Mouse (Mus musculus): Measurements from ENCODE around the gene Cp.
A peak's percentile ranks its signal among the peaks of the same experiment; 100 is the strongest.
"Not testable (repeated sequence)": the region's sequence is repeated elsewhere in the genome, so short reads cannot be mapped to it uniquely, and the experiment has no call there.

The Cp gene

DNA sequence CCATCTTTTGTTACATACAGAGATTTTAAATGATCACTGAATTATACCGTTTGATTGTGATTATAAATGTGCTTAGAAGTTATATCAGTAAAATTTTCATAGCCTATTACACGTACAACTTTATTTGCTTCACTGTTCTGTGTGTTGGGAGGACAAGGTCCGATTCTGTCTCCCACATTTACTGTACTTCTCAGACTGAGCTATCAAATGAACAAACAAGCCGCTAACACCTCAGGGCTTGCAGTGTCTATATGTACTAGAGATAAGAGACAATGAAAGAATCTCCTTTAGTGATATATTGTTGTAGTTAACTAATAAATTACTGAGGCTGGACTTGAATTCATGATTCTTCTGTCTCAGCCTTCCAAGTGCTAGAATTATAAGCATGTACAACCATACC, 50.4 kb downstream of the Cp start:
- DNase-seq (ENCODE audit: low spot score in 2 of 2), result no peak

DNA sequence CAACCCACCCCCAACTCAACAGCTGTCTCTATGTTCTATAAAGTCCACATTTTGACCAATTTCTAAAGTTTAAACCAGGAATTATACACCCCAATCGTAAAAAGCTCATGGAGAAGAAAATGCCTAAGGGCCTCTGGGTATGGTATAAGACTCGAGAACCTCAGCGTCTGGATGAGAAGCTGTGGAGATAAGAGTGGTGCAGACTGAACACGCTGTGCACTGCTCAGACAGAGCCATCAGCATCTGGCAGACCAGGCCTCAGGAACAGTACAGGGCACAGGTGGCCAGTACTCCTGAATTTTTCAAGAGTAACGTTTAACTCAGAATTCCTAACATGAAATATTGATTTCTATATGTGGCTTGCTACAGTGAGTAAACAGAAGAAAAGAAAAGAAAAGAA, 50.9 kb downstream of the Cp start:
- DNase-seq (ENCODE audit: low spot score in 2 of 2), result no peak

DNA sequence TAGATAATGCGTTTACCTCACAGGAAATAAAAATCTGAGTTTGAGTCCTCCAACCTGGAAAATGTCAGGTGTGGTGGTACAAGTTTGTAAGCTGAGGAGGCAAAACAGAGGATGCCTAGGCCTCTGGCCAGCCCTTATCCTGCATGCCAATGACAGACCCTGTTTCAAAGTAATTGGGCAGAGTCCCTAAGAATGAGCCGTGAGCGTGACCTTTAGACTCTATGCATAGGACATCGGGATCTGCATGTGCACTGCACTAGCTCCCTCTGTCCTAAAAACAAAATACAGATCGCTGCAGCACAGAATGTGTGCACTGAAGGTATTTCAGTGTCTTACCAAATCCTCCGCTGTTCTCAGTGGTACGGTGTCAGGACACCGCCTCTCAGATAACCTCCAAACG, 53.6 kb downstream of the Cp start:
- no peak for DNase-seq (ENCODE audit: low spot score in 2 of 2)

DNA sequence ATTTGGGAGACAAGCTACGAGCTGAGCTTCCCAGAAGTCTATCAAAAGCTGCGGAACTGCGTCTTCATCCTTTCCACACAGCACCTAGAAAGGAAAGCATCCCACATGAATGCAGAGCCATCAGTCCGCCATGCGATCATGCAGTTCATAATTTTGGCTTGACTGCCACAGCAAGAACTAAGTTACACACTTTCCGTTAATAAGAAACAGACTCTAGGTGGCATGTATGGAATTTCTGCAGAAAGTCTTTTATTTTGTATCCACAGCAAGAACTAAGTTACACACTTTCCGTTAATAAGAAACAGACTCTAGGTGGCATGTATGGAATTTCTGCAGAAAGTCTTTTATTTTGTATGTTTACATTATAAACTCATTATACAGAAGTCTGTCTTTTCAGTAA, 54.1 kb downstream of the Cp start:
- not testable (repeated sequence) for DNase-seq (ENCODE audit: low spot score in 2 of 2)

DNA sequence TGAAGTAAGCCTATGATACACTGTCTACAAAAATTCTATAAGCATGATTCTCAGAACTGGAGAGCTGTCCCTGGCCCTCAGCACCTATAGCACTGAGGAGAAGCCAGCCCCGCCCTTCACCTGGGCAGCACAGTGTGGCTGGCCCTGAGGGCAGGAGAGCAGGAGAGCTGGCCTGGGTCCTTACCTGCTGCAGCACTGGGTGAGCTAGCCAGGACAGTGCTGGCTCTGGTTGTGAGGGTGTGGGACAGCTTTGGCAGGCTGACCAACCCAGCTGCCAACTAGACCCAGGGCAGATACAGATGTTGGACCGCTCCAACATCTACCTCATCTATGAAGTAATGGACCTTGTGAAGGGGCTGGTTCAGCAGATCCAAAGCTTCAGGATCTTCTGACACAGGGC, 57.6 kb downstream of the Cp start:
- DNase-seq (ENCODE audit: low spot score in 2 of 2), result no peak

DNA sequence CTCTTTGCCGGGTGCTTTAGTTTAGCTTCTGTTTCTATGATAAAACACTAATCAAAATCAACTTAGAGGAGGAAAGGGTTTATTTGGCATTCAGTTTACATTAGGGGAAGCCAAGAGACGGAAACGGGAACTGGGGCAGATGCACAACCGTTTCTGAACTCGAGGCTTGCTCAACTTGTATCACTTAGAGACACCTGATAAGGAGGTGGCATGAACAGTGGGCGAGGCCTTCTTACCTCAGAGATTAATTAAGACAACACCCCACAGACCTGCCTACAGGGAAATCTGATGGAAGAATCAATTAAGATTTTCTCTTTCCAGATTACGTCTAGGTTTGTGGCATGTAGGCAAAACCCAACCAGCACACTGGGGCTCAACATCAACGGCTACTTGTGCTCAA, 61.2 kb downstream of the Cp start:
- DNase-seq (ENCODE audit: low spot score in 2 of 2), result no peak

DNA sequence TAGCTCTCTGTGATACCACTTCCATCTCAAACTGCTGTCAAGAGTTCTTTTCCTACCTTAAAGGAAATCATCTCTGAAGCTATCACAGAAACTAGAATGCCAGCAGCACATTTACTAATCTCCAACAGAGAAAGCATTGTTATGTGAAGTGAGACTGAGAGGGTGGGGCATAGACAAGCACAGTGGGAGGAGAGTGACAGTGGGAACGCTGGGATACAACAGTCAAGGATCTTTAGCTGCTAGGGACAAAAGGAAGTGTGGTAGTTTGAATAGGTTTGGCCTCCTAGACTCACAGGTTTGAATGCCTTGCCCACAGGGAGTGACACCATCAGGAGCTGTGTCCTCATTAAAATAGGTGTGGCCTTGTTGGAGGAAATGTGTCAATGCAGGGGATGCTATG, 67.0 kb downstream of the Cp start:
- no peak for DNase-seq (ENCODE audit: low spot score in 2 of 2)

DNA sequence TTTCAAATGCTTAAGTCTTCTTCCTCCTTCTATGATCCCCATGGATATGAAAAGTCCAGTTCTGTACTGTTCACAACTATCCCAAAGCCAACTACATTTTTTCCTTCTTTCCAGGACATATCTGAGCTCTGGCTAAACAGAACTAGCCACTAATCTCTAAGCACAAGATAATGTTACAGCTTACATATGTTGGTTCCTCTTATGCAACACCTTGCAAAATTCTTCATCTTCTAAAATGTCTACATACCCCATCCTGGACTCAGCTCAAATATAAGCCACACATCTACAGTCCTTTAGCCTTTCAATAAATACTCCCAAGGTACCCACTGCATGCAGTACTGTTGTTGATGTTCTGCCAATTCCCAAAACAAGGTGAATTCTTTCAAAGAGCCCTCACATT, 69.6 kb downstream of the Cp start:
- no peak for DNase-seq (ENCODE audit: low spot score in 2 of 2)

DNA sequence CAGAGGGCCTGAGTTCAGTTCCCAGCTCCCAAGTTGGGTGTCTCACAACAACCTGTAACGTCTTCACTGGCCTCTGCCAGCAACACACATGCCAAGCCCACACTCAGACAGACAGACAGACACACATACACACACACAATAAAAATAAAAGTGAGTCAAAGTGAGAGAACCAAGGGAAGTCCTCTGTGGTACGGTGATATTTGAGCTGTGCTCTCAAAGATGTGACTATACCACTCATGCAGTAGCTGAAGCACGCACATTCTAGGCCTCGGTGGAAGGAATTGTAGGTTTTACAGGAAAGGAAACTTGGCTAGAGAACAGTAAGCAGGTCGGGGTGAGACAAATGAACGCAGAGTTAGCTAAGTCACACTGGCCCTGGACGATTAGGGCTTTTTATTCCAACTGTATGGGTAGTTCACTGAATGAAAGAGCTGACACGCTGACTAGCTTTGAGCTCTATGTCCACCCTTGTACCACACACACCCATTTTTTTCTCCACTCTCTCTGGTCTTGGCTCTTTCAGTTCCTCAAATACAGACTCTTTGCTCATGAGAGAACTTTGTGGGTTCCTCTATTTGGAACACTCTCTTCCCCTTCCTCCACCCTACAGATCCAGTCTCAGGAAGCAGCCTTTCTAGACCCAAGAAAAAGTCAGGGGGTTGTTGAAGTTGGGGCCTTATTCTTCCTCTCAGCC, 70.3 kb downstream of the Cp start:
- no peak for DNase-seq (ENCODE audit: low spot score in 2 of 2)

DNA sequence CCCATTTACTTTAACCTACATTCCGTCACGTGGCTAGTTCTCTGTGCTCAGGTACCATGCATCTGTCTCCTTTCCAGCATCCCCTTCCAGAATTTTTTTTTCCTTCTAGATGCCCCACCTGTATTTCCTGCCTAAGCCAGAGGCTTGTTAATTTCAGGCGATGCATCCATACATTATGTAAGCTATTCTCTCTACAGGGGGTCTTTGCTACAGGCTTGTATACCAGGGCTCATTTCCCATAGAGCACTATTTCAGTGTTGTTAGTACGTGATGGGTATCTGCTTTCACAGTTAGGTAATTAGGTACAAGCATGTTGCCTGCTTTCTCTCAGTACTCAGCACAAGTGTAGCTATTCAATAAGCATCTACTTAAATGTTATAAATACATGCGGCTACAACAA, 70.9 kb downstream of the Cp start:
- DNase-seq (ENCODE audit: low spot score in 2 of 2), result no peak

DNA sequence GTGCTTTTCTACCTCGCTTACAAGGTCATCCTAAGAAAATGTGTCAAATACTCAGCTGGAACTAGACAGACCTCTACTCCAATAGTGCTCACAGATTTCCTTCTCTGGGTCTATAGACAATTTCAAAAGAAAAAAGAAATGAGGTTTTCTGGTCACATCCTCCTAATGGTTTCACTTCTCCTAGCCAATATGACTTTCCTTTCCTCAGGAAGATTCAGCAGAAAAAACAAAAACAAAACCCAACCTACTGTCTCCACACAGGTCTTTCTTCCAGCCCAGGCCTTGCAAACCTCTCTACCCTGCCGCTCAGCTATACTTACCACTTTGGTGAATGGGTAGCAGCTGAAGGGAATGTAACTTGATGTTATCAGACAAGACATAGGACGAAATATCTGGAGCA, 71.8 kb downstream of the Cp start:
- DNase-seq (ENCODE audit: low spot score in 2 of 2), result no peak

DNA sequence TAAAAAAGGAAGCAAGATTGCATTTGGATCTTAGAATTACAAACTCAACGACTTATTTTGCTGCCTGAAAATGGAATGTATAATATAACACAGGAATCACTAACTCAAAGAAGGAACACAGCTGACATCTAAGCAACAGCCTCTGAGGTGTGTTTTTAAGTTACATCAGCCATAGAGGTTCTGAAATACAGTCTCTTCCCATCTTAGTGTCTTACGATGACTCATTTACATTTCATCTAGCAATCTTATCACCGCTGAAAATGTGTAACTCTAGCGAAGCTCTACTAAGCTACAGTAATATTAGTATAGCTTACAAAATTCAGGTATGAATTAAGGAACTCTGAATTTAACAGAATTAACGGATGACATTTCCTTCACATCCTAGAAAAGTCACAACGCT, 74.0 kb downstream of the Cp start:
- no peak for DNase-seq (ENCODE audit: low spot score in 2 of 2)

DNA sequence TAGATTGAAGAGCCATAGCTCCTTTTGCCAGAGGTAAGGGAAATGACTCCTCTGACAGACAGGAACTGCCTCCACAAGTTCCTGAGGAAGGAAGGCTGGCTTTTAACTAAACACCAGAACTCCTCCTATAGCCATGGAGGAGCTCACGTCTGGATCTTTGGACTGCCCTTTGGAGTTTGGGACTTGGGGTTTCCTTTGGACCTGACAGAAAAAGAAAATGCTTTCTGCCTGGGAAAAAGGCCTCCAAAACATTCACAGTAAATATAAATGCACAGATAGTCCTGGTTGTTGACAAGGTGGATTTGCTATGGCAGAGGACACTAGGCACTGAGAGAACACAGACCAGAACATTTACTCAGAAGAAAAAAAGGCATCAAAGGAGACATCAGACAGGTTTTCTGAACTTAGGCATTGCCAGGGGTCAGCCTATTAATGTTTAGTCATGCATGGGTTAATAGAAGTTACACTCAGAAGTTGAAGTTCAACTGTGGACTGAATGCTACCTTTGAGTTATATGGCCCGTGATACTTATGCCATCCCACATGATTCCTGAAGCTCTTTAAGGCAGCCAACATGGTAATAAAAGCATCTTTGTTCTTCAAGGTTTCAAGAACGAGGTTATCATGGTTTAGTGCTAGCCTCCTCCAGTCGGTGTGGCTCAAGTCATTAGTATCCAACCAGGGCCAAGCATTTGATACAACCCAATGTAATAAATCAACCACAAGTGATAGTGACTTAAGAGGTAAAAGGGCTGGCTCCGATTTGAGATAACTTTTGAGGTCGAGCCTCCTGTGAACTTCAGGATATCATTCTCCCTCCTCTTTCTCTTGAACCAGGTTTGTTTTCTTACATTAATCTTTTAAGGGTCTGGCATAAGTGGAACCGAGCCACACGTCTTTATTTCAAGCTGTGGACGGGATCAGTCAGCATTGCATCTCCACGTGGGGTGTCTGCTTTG, 77.2 kb downstream of the Cp start:
- no peak for DNase-seq (ENCODE audit: low spot score in 2 of 2)

DNA sequence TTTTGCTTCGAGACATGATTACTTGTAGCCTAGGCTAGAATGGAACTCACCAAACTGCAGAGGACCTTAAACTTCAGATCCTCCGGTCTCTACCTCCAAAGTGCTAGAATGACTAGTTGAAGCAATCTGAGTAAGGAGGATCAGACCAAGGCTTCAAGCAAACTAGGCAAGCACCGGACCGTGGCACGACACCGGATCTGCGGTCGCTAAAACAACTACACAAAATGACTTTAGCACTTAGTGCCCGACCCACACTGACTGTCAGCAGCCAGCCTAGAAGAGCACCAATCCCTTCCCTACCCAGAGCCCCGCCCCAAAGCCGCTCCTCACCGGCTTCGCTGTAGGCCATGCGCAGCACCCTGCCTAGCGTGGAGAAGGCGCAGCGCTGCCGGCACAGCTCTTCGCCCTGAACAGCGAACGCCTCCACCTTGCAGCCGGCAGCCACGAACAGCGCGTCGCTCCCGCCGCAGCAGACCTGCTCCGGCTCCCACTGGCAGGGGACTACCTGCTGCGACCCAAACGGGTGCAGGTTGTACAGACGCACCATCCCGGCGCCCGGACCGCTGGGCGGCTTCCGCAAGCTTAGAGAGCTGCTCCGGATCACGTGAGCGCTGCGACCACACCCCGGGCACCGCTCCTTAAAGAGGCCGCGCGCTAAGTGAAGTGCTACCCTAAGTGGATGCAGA, 78.0 kb downstream of the Cp start, which contains the start of gene Hps3:
Gene Hps3 (minus strand): TSS at position 597 of the 686 bp plus-strand sequence.
- peak; percentile 73 to 90 for DNase-seq (ENCODE audit: low spot score in 2 of 2)

DNA sequence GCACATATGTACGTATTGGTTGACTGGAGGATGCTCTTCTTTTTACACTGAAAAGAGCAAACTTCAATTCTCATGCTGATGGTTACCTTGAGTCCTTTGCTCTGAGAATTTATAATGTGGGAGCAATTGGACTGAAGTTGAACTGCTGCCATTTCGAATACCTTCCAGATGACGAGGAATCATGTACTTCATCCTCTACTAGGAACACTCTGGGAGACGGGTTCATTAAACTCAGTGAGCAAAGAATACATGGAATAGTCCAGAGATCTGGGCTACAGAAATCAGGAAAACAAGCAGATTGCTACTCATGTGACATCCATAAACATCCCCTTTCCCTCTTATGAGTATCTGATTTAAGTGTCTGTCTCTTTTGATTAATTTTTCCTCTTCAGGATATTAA, 79.2 kb downstream of the Cp start:
- DNase-seq (ENCODE audit: low spot score in 2 of 2), result no peak

DNA sequence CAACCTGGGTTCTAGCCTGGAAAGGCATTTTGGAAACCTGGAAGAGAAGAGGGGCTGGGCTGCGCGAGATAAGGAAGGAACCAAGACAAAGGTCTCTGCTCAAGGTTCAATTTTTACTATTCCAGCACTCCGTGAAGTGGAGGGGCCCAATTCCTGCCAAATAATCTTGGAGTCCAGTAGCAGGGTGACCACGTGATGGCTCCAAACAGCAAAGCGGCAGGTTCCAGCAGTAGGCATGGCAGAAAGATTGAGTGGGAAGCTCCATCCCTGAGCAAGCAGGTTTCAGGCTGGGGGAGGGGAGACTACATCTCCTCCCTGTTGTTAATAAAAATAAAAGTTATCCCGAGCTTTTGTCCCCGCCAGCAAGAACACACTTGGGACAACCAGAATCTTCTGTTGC, 84.6 kb downstream of the Cp start:
- DNase-seq (ENCODE audit: low spot score in 2 of 2), result not testable (repeated sequence)

DNA sequence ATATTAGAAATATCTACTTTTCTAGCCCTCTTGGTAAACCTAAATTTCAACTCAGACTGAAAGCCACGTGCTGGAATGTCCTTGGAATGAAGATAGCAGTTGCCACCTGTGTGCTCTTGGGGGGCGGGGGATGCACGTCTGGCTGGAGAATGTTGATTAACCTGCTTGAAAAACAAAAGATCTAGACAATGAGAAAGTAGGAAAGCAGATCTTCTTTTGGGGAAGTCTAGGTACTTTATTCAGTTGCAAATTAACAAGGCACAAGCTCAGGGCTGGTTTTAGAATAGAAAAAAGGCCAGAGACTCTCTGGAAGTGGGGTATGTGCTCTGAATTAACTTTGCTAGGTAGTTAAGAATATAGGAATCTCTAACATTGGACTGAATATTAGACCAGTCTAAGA, 87.9 kb downstream of the Cp start:
- not testable (repeated sequence) for DNase-seq (ENCODE audit: low spot score in 2 of 2)

DNA sequence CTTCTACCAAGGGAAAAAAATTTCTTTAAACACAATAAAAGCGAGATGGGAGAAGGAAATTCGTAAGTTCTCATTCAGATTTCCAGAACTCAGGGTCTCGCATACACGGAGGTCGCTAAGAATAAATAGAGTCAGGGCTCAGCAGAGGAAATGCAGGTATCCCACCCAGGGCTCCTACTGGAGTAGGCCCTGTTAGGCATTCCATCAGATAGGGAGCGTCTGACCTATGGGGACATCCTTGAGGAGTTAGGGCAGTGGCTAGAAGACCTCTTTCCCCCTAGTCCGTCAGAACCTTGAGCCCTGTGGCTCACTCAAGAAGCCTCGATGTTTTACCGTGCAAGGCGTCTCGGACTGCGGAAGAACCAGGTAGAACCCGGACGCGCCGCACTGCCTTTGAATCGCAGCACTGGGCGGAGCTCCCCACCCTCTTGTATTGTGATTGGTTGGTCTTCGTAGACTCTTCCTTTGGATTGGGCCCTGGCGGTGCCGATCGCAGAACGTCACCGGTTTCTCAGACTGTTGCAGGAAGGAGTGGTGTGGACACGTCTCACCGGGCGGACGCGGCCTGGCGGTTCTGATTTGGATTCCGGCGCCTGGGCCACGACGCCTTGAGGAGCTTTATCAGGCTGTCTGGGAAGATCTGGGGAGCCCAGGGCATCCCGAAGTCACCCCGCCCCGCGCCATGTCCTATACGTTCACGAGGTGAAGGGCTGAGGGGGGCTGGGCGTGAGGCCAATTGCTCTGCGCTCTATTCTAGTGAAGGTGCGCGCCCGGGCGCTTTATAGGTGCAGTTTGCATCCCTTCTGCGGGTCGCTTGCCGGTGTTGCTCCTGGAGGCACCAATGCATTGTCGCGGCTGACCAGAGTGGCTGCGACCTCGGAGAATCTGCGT, 100.7 kb downstream of the Cp start, which contains the start of gene Hltf:
Gene Hltf (plus strand): TSS at position 506 of the 891 bp plus-strand sequence.
- peak; percentile 89 to 92 for DNase-seq (ENCODE audit: low spot score in 2 of 2)

DNA sequence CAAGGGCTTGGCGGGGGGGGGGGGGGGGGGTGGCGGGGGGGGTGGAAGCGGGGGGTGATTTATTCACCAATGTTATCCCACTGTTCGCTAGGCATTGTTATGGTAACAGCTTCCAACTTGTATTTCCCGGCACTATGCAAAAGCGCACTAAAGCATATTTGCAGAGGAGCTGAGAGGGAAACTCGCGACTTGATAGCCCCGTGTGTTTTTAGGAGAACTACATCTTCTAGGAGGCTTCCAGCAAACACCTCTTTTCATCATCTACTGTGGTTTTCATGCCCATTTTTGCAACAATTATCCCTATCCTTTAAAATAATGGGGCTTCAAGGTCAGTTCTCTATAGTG, 101.3 kb downstream of the Cp start:
- DNase-seq (ENCODE audit: low spot score in 2 of 2), result no peak

All from spleen, postnatal 10 days (tissue).